Mouse (Mus musculus): Measurements from ENCODE around the gene Tanc1.

The Tanc1 gene

GRCm38 (mm10) chr2:59805595-59805994 lies 193.8 kb downstream of the Tanc1 start:
- no peak for DNase-seq

GRCm38 (mm10) chr2:59806038-59806437 lies 194.2 kb downstream of the Tanc1 start:
- no peak for DNase-seq

GRCm38 (mm10) chr2:59808608-59809007 lies 196.8 kb downstream of the Tanc1 start:
- no peak for DNase-seq

GRCm38 (mm10) chr2:59810039-59810438 lies 198.2 kb downstream of the Tanc1 start:
- peak; percentile 30 for DNase-seq

- no peak for DNase-seq
Observed at GRCm38 (mm10) chr2:59811247-59811646, 199.4 kb downstream of the Tanc1 start.

- no peak for DNase-seq
Observed at GRCm38 (mm10) chr2:59812641-59813040, 200.8 kb downstream of the Tanc1 start.

GRCm38 (mm10) chr2:59813457-59813856 lies 201.6 kb downstream of the Tanc1 start:
- peak; percentile 30 for DNase-seq

GRCm38 (mm10) chr2:59814997-59815396 lies 203.2 kb downstream of the Tanc1 start:
- no peak for DNase-seq

- DNase-seq, result no peak
Observed at GRCm38 (mm10) chr2:59818663-59819062, 206.8 kb downstream of the Tanc1 start.

- DNase-seq, result no peak
Observed at GRCm38 (mm10) chr2:59819415-59819814, 207.6 kb downstream of the Tanc1 start.

GRCm38 (mm10) chr2:59820088-59820487 lies 208.2 kb downstream of the Tanc1 start:
- DNase-seq, result no peak

- DNase-seq, result no peak
Observed at GRCm38 (mm10) chr2:59821044-59821443, 209.2 kb downstream of the Tanc1 start.

GRCm38 (mm10) chr2:59824289-59824688 lies 212.4 kb downstream of the Tanc1 start:
- DNase-seq, result no peak

GRCm38 (mm10) chr2:59825380-59825779 lies 213.5 kb downstream of the Tanc1 start:
- DNase-seq, result no peak

- DNase-seq, result no peak
Observed at GRCm38 (mm10) chr2:59828103-59828655, 216.3 kb downstream of the Tanc1 start.

GRCm38 (mm10) chr2:59828777-59829508 lies 217.1 kb downstream of the Tanc1 start:
- no peak for DNase-seq

GRCm38 (mm10) chr2:59829718-59830117 lies 217.9 kb downstream of the Tanc1 start:
- DNase-seq, result no peak

GRCm38 (mm10) chr2:59830151-59830550 lies 218.3 kb downstream of the Tanc1 start:
- DNase-seq, result no peak

- DNase-seq, result no peak
Observed at GRCm38 (mm10) chr2:59830940-59831339, 219.1 kb downstream of the Tanc1 start.

GRCm38 (mm10) chr2:59831831-59832230 lies 220.0 kb downstream of the Tanc1 start:
- DNase-seq, result no peak

- DNase-seq, result no peak
Observed at GRCm38 (mm10) chr2:59838825-59839224, 227.0 kb downstream of the Tanc1 start.

- no peak for DNase-seq
Observed at GRCm38 (mm10) chr2:59839755-59840154, 227.9 kb downstream of the Tanc1 start.

- no peak for DNase-seq
Observed at GRCm38 (mm10) chr2:59840191-59840590, 228.3 kb downstream of the Tanc1 start.

- no peak for DNase-seq
Observed at GRCm38 (mm10) chr2:59841189-59841939, 229.5 kb downstream of the Tanc1 start.
